Mouse (Mus musculus) erythroblast, embryonic 14.5 days (primary cell): ENCODE results near the gene Fam181a. TPM values are rescaled to one million over a fixed set of nuclear protein-coding genes. Genes with fewer than 3 reads are reported as not detected.

Source experiments
- H3K27me3 ChIP-seq: 2 replicates; pipeline ENCODE4 v1.6.1; 2012; ENCODE audit warnings: inconsistent platforms; ENCODE audit not compliant: control insufficient read depth
- H3K36me3 ChIP-seq: 2 replicates; pipeline ENCODE4 v1.6.1; 2012; ENCODE audit warnings: mild to moderate bottlenecking, inconsistent platforms; ENCODE audit not compliant: control insufficient read depth
- H3K4me1 ChIP-seq: 2 replicates; pipeline ENCODE4 v1.6.1; 2012; ENCODE audit warnings: inconsistent platforms; ENCODE audit not compliant: control insufficient read depth
- H3K4me3 ChIP-seq: replicated peaks from 2 replicates; pipeline ENCODE3; 2012; ENCODE audit warnings: moderate library complexity, mild to moderate bottlenecking, inconsistent platforms
- H3K9me3 ChIP-seq: 2 replicates; pipeline ENCODE4 v1.6.1; 2012; ENCODE audit warnings: low read length, inconsistent platforms, mixed read lengths; ENCODE audit not compliant: control insufficient read depth
- GATA1 ChIP-seq: IDR thresholded peaks from 2 replicates; pipeline ENCODE4 v1.6.1; 2012; ENCODE audit warnings: low read length, inconsistent platforms, mixed read lengths
- TAL1 ChIP-seq: IDR thresholded peaks from 3 replicates; pipeline ENCODE4 v1.6.1; 2012; ENCODE audit warnings: low read length, inconsistent platforms, mixed read lengths
- polyA plus RNA-seq: library from polyadenylated mRNA; stranded (reverse); fragments of >175 nt; gene quantifications from 2 replicates; pipeline ENCODE4 v1.2.3, GENCODE M21; 2012

Fam181a gene
- polyA plus RNA-seq, 1 experiment = not detected

DNA sequence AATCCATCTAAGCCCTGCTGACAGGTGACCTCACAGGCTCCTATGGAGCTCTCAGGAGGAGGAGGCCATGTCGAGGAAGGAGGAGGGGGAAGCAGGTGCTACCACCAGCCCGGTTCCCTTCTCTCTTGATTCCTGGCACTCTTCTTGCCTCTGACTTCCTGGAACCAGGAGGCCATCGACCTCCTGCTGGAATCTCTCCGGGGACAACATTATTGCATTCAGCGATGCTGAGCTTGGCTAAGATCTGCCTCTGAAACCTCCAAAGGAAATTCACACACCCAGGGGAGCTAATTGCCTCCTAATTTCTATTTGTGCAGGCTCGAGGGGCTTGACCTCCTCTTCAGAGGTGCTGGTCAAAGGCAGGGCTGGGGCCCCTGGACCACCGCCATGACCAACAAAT lies 16.3 kb downstream of the Fam181a start:
- H3K27me3 ChIP-seq = peaks cover 12% of the 10 kb centered on the region
- no peak overlapping the region for H3K4me3 ChIP-seq
- H3K4me1 ChIP-seq = peaks cover 4% of the 10 kb centered on the region; the same call in 1 of the 2 replicates

DNA sequence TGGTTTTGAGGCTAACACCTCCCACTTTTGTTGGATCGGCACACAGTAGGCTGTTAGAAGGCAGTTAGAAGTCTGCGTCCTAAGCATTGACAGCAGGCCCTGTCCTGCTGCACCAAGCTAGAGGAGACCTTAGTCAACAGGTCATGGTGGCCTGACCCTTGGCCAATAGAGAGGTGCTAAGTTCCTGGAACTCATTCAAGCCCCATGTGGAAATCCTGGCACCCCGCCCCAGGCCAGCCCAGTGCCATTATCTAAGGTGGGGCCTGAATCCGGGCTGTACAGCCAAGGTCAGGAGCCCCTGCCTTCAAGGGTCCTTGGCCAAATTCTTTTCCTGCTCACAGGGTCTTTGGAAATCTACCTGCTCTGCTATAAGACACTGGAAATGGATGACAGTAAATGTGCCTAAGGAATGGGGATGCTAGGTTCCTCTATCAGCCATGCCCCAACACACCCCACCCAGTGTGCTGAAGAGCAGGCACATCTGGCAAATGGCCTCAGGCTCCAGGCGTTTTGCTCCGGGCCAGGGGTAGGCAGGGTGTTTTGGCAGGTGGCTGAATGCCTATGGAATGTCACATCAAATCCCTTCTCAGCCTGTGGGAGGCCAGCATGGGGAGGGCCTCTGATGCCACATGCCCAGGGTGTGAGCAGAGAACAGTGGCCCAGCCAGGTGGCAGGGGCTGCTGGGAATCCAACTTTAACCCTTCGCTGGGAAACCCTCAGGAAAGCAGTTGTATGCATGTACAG lies 17.8 kb downstream of the Fam181a start:
- Histone ChIP-seq H3K9me3 (no peaks in the 10 kb centered on the region), H3K27me3 (peaks cover 10% of the 10 kb centered on the region), H3K36me3 (no peaks in the 10 kb centered on the region), H3K4me3 (no peak overlapping the region), H3K4me1 (peaks cover 4% of the 10 kb centered on the region; the same call in 1 of the 2 replicates)
- TF ChIP-seq TAL1 (no peak), GATA1 (no peak)

More for the DNA sequence above, 16.3 kb downstream of the Fam181a start:
- no peaks in the 10 kb centered on the region for H3K9me3 ChIP-seq
- TF ChIP-seq TAL1 (no peak), GATA1 (no peak)
- no peaks in the 10 kb centered on the region for H3K36me3 ChIP-seq

DNA sequence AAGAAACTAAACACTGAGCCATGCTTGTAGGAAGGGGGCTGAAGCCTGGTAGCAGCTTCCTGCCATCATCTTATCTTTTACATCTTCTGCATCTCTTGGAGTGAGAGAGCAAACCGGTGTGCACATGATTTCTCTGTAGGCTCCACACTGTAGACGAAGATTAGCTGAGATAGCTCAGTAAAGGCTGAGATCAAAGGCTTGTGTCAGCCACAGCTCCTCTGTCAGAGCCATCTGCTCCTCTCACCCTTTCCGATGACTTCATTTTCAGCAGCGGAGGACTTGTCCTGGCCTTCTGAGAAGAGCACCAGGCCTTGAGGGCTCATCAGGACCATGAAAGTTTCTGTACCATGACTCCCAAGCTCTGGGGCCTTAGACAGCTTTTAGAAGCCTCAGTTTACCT lies 20.7 kb downstream of the Fam181a start:
- Histone ChIP-seq H3K4me1 (no peaks in the 10 kb centered on the region), H3K4me3 (no peak overlapping the region), H3K9me3 (no peaks in the 10 kb centered on the region), H3K27me3 (no peaks in the 10 kb centered on the region), H3K36me3 (no peaks in the 10 kb centered on the region)
- TF ChIP-seq TAL1 (no peak), GATA1 (no peak)

DNA sequence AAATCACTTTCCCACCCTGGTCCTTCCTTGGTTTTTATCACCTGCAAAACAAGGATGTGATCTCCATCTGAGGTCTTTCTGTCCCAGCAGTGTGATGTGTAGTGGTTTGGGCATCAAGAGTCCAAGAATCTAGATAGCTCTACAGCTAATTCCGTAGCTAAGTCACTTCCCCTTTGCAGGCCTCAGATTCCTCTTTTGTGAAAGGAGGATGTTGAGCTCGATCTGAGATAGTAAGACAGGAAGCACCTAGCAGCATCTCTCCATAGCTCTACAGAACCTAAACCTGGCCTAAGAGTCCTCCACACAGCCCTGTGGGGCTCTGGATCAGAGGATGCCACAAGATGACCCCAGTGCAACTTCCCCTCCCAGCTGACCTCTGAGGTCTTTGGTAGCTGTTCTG lies 22.1 kb downstream of the Fam181a start:
- no peak for TF ChIP-seq GATA1
- TF ChIP-seq TAL1 = no peak
- no peaks in the 10 kb centered on the region for H3K4me1 ChIP-seq
- H3K4me3 ChIP-seq = no peak overlapping the region
- no peaks in the 10 kb centered on the region for H3K27me3 ChIP-seq
- H3K36me3 ChIP-seq = no peaks in the 10 kb centered on the region
- H3K9me3 ChIP-seq = no peaks in the 10 kb centered on the region

DNA sequence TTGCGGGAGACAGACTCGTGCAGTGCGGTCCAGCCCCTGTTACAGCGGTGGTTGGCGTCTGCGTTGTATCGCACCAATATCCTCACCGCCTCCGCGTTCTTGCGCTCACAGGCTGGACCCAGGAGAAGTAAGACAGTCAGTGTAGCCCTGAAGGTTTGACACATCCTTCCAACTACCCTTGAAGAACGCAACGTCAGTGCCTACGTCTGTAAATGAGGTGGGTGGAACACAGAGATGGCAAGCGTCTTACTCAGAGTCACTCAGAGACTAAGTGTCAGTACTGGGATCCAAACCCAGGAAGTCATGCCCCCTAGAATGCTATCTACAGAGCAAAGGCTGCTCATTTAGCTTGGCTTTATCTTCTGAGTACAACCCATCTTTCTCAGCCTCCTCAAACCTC lies 22.7 kb downstream of the Fam181a start:
- Histone ChIP-seq H3K36me3 (no peaks in the 10 kb centered on the region), H3K4me1 (no peaks in the 10 kb centered on the region), H3K9me3 (no peaks in the 10 kb centered on the region), H3K4me3 (no peak overlapping the region), H3K27me3 (no peaks in the 10 kb centered on the region)
- TF ChIP-seq GATA1 (no peak), TAL1 (no peak)

DNA sequence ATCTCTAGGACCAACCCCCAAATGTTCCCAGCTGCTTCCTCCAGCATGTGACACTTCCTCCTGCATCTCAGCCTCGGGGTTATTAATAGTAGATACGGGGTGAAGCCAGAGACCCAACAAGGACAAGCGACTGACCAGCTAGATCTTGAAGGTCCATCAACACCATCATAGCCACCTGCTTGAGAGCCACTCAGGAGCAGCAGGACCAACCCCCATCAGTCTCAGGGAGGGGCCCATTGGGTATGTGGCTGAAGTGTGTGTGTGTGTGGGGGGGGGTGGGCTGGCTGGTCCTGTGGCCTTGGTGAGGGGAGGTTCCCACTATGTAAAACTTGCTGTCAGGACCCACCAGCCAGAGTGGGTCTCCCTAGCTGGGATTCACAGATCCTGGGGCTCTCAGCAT lies 26.0 kb downstream of the Fam181a start:
- TF ChIP-seq TAL1 = no peak
- TF ChIP-seq GATA1 = no peak

DNA sequence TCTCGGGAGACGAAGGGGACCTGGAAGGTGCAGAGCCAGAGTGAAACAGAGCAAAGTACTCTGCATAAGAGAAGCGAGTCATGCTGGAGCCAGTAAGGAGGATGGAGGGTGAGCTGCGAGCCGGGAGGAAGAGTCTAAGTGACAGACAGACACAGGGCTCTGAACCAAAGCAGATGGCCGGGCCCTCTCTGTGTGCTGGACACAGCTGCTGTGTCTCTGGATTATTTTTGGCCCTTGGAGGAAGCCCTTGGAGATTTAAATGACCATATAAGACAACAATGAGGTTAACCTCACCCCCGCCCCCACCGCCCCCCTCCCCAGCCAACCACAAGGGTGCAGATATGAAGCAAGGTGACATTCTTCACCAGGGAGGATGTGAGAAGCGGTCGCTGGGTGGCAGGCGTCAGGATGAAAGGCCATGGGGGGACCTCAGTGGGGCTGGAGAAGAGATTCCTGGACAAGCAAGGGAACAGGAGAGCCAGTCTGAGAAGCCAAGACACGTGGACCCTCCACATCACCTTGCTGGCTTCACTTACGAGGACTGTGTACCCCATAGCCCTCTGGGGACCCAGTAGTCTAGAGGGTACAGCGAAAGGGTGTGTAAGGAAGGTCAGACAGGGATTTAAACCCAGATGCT lies 27.5 kb downstream of the Fam181a start:
- Histone ChIP-seq H3K9me3 (no peaks in the 10 kb centered on the region), H3K4me3 (no peak overlapping the region), H3K4me1 (no peaks in the 10 kb centered on the region), H3K36me3 (no peaks in the 10 kb centered on the region), H3K27me3 (no peaks in the 10 kb centered on the region)
- TF ChIP-seq TAL1 = no peak
- TF ChIP-seq GATA1 = no peak

More for the DNA sequence above, 26.0 kb downstream of the Fam181a start:
- no peaks in the 10 kb centered on the region for H3K4me1 ChIP-seq
- H3K36me3 ChIP-seq = no peaks in the 10 kb centered on the region
- H3K27me3 ChIP-seq = no peaks in the 10 kb centered on the region
- no peaks in the 10 kb centered on the region for H3K9me3 ChIP-seq
- no peak overlapping the region for H3K4me3 ChIP-seq

DNA sequence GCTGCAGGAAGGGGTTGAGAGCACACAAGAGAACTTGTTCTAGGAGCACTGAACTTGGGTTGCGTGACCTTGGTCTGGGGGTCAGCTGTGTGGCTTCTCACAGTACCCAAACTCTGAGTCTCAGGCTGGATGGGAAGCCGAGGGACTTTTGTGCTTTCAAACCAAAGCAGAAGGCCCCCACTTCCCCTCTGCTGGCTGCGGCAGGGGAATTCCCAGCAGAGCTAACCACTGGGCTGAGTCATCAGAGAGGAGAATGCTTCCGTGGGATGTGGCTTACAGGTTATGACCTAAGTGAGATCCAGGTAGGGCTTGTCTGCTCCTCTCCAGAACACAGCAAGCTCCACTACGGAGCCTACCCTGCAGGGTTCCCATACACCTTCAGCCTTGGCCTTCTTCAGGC lies 30.4 kb downstream of the Fam181a start:
- no peaks in the 10 kb centered on the region for H3K9me3 ChIP-seq
- no peaks in the 10 kb centered on the region; the same call in 1 of the 2 replicates for H3K27me3 ChIP-seq
- H3K36me3 ChIP-seq = no peaks in the 10 kb centered on the region
- no peak overlapping the region for H3K4me3 ChIP-seq
- TF ChIP-seq TAL1 (no peak), GATA1 (no peak)
- H3K4me1 ChIP-seq = no peaks in the 10 kb centered on the region

DNA sequence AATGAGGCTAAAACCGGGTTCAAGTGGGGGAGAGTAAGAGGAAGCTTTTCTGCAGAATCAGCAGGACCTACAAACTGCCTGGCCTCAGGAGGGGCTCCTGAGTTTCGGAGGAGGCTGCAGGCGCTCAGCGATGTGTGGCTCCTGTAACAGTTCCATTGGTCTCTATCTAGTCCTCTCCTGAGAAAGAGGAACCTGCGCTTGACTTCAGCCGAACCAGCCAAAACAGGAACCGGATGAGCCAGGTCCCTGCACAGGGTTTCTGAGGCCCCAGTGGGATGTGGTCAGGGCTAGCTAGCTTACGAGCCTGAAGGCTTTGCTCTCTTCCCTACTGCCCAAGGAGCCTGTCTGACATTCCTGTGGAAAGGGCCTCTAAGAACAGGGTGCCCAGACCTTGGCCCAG lies 32.7 kb downstream of the Fam181a start:
- Histone ChIP-seq H3K4me3 (no peak overlapping the region), H3K9me3 (no peaks in the 10 kb centered on the region)
- TF ChIP-seq GATA1 = no peak
- no peak for TF ChIP-seq TAL1

DNA sequence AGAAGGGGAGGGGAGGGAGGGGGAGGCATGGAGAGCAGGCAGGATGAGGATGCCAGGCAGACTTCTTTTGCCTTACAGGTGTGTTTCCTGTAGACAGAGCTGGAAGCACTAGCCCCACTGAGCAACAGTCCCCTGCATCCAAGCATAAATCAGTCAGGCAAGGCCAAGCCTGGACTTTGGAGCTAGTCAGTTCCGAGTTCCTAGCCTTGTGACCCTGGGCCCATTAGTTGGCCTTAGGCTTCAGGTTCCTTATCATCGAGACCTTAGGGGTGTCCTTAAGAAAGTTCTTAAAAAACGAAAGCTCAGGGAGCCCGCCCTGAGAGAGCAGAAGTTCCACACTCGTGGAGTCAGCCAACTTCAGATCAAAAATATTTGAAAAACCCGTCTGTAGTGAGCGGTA lies 34.2 kb downstream of the Fam181a start:
- Histone ChIP-seq H3K4me1 (no peaks in the 10 kb centered on the region), H3K36me3 (no peaks in the 10 kb centered on the region), H3K27me3 (no peaks in the 10 kb centered on the region; the same call in 1 of the 2 replicates), H3K4me3 (no peak overlapping the region), H3K9me3 (no peaks in the 10 kb centered on the region)
- TF ChIP-seq TAL1 = no peak
- TF ChIP-seq GATA1 = no peak

More for the DNA sequence above, 32.7 kb downstream of the Fam181a start:
- Histone ChIP-seq H3K4me1 (no peaks in the 10 kb centered on the region), H3K36me3 (no peaks in the 10 kb centered on the region), H3K27me3 (no peaks in the 10 kb centered on the region; the same call in 1 of the 2 replicates)
